Mouse (Mus musculus): ENCODE measurements around the gene Foxn1. TPM values are rescaled to one million over a fixed set of nuclear protein-coding genes. Genes with fewer than 3 reads are reported as not detected.

Gene Foxn1
- polyA plus RNA-seq, 1 experiment from 2014 or later: not detected

DNA sequence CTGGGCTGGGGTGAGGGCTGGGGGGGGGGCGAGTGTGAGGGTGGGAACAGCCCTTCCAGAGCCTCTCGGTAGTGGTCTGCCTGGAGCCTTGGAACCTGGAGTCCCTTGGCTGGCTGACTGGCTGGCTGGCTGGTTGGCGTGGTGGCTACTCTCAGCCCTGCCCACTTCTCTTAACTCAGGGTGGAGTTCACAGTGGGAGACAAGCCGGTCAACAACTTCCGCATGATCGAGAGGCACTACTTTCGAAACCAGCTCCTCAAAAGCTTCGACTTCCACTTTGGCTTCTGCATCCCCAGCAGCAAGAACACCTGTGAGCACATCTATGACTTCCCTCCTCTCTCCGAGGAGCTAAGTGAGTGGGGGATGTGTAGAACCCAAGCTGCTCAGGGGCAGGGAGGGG, 38.5 kb downstream of the Foxn1 start:
- Histone ChIP-seq H3K27me3 (ENCODE audit: low read depth, poor library complexity, severe bottlenecking) (no peaks in the 10 kb centered on the region), H3K9me3 (replicated peaks) (no peaks in the 10 kb centered on the region), H3K4me1 (peaks cover 55% of the 10 kb centered on the region), H3K27ac (replicated peaks) (no peak overlapping the region), H3K36me3 (peaks cover 24% of the 10 kb centered on the region), H3K4me3 (no peak overlapping the region)
- DNase-seq (ENCODE audit: low spot score): no peak
- 78% methylated on average over 9 of the region's 9 CpGs for WGBS

DNA sequence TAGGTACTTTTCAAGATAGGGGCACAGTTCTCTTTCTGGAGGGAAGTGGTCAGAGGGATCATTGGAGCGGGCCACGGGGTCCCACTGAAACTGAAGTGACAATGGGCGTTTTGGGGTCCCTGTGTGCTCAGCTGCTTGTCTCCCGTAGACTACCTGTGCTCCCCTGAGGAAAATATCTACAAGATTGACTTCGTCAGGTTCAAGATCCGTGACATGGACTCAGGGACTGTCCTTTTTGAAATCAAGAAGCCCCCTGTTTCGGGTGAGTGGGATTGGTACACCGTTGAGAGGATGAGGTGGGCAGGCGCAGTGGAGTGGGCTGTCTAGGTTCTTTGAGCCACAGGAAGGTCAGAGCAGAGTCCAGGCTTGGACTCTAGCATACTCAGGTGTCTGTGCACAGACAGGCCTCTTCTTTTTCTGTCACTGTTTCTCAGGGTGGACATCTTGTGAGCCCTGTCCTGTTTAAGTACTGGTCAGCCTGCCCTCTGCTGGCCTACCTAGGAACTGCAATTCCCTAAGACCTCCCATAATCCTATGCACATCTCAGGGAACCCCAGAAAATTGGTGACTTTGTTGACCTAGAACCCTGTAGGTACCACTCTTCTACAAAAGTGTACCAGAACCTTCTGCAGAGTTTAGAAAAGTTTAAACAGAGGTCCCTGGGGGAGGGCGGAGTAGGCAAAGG, 39.1 kb downstream of the Foxn1 start:
- Histone ChIP-seq H3K27ac (replicated peaks) (0 out of 2 replicates have a peak overlapping the region, but pooled peaks have one; percentile 46), H3K36me3 (peaks cover 24% of the 10 kb centered on the region), H3K4me3 (no peak overlapping the region), H3K9me3 (replicated peaks) (no peaks in the 10 kb centered on the region), H3K4me1 (peaks cover 57% of the 10 kb centered on the region), H3K27me3 (ENCODE audit: low read depth, poor library complexity, severe bottlenecking) (no peaks in the 10 kb centered on the region)
- peak; percentile 68 for DNase-seq (ENCODE audit: low spot score)
- WGBS: 92% methylated on average over 10 of the region's 10 CpGs

DNA sequence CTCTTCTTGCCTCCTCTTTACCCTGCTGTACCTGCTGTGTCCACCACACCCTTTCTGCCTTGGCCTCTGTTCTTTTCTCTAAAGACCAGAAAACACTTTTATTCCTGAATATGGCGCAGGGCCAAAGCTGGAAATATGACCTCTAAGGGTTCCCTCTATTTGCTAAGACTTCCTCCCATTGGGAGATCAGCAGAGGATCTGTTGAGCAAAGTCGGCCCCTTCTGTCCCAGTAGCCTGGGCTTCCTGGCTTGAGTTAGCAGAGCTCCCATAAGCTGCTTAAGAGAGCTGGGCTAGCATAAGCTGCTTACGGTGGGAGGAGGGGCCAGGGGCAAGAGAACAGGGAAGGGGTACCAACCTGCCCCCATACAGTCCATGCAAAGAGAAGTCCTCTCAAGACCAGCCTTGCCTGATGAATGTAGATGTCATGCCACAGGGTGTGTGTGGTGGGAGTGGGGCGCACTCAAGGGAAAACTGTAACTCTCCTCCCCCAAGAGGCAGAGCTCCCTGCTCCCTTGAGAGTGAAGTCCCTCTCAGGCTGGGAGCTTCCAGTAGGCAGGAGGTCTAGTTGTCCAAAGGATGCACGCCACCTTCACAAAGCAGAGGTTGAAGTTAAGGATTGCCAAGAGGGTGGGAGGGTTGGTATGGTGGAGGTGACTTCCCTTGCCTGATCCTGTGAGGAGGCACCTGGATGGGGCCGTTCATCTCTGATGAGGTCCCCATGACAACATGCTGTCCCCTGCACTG, 39.9 kb downstream of the Foxn1 start:
- Histone ChIP-seq H3K27ac (replicated peaks) (peak overlapping the region; percentile 46; the same call in 1 of the 2 replicates), H3K27me3 (ENCODE audit: low read depth, poor library complexity, severe bottlenecking) (no peaks in the 10 kb centered on the region), H3K36me3 (peaks cover 28% of the 10 kb centered on the region), H3K4me1 (peaks cover 57% of the 10 kb centered on the region), H3K4me3 (no peak overlapping the region; the same call in 1 of the 2 replicates), H3K9me3 (replicated peaks) (no peaks in the 10 kb centered on the region)
- 59% methylated on average over 6 of the region's 6 CpGs for WGBS
- DNase-seq (ENCODE audit: low spot score): no peak

DNA sequence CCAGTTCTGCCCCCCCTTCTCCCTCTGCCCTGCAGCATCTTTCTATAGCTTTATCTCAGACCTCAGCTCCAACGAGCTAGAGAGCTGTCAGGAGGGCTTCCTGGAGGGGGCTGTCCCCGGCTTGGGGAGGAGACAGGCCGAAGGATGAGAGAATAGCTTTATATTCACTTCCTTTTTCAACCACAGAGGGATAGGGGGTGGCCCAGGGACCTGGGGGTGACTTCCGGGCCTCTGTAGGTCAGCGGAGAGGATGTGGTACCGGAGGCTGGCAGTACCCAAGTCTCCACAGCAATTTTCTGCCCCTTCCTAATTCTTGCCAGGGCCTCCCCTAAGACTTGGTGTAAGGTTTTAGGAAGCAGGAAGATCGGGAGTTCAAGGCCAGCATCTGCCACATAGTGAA, 40.6 kb downstream of the Foxn1 start:
- DNase-seq (ENCODE audit: low spot score): no peak
- H3K27me3 ChIP-seq (ENCODE audit: low read depth, poor library complexity, severe bottlenecking): no peaks in the 10 kb centered on the region
- H3K4me1 ChIP-seq: peaks cover 57% of the 10 kb centered on the region
- peaks cover 34% of the 10 kb centered on the region for H3K36me3 ChIP-seq
- 0 out of 2 replicates have a peak overlapping the region, but pooled peaks have one; percentile 18 for H3K4me3 ChIP-seq
- peak overlapping the region; percentile 46; the same call in 1 of the 2 replicates for H3K27ac ChIP-seq (replicated peaks)
- H3K9me3 ChIP-seq (replicated peaks): no peaks in the 10 kb centered on the region
- 76% methylated on average over 7 of the region's 7 CpGs for WGBS

DNA sequence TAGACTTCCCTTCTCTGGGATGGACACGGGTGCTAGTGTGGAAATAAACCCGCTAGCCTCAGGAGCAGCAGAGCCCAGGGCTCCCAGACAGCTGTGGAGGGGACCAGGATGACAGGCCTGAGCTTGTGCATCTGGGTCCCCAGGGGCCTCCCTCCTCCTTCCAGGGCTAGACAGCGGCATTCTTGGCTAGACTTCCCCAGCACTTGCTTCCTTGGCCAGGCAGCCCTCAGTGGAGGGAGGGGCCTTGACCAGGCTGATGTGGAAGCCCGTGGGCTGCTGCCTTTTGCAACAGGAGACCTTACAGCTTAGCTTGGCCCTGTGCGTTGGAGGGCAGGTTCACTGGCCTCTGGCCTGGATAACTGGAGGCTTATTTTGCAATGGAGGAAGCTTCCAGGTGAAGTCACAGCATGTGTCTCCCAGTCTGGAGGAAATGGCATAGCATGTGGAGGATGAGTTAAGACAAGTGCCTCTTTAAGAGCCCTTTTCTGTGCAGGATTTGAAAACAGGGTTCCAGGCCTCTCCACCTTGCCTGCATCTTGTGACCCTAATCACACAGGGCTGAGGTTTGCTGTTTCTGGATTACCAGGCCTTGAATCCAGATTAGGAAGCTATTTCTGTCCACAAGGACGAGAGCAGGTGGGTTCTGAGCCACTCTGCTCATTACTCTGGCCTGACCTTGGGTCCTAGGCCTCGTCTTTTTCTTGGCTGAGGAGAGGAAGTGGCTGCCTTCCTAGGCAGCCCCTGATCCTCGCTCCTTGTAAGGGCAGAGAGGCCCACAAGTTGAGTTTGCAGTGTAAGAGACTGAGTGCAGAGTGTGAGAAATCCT, 41.3 kb downstream of the Foxn1 start:
- H3K27ac ChIP-seq (replicated peaks): peak overlapping the region; percentile 46; the same call in 1 of the 2 replicates
- no peaks in the 10 kb centered on the region for H3K27me3 ChIP-seq (ENCODE audit: low read depth, poor library complexity, severe bottlenecking)
- H3K4me3 ChIP-seq: peak overlapping the region; percentile 88; the same call in 1 of the 2 replicates
- 66% methylated on average over 8 of the region's 8 CpGs for WGBS
- H3K4me1 ChIP-seq: peaks cover 57% of the 10 kb centered on the region
- no peak for DNase-seq (ENCODE audit: low spot score)
- no peaks in the 10 kb centered on the region for H3K9me3 ChIP-seq (replicated peaks)
- peaks cover 41% of the 10 kb centered on the region for H3K36me3 ChIP-seq

DNA sequence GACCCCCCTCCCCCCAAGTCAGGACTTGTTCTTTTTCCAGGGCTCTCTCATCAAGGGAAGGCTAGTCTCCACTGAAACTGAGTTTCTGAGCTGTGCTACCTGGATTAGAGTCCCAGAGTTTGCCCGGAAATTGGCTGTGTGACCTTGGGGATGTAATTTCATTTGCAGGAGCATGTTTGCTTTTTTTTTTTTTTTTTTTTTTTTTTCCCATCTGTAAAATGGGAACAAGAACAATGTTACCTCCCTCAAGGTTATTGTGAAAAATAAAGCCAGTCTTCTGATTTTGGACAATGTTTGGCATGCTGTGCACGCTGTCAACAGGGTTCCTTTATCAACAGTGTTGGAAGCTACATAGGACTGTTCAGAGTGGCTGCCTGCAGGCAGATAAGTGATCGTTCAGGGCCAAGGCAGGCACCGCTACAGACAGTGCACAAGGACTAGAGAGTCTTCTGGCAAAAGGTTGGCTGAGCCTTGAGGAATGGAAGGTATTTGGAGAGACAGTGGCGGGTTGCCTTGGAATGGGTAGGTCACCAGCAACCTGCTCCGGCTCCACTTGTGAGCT, 41.9 kb downstream of the Foxn1 start:
- no peaks in the 10 kb centered on the region for H3K9me3 ChIP-seq (replicated peaks)
- H3K27me3 ChIP-seq (ENCODE audit: low read depth, poor library complexity, severe bottlenecking): no peaks in the 10 kb centered on the region
- peak overlapping the region; percentile 95 for H3K27ac ChIP-seq (replicated peaks)
- peaks cover 53% of the 10 kb centered on the region for H3K4me1 ChIP-seq
- DNase-seq (ENCODE audit: low spot score): no peak
- 77% methylated on average over 6 of the region's 6 CpGs for WGBS
- peak overlapping the region; percentile 88 for H3K4me3 ChIP-seq
- H3K36me3 ChIP-seq: peaks cover 43% of the 10 kb centered on the region

DNA sequence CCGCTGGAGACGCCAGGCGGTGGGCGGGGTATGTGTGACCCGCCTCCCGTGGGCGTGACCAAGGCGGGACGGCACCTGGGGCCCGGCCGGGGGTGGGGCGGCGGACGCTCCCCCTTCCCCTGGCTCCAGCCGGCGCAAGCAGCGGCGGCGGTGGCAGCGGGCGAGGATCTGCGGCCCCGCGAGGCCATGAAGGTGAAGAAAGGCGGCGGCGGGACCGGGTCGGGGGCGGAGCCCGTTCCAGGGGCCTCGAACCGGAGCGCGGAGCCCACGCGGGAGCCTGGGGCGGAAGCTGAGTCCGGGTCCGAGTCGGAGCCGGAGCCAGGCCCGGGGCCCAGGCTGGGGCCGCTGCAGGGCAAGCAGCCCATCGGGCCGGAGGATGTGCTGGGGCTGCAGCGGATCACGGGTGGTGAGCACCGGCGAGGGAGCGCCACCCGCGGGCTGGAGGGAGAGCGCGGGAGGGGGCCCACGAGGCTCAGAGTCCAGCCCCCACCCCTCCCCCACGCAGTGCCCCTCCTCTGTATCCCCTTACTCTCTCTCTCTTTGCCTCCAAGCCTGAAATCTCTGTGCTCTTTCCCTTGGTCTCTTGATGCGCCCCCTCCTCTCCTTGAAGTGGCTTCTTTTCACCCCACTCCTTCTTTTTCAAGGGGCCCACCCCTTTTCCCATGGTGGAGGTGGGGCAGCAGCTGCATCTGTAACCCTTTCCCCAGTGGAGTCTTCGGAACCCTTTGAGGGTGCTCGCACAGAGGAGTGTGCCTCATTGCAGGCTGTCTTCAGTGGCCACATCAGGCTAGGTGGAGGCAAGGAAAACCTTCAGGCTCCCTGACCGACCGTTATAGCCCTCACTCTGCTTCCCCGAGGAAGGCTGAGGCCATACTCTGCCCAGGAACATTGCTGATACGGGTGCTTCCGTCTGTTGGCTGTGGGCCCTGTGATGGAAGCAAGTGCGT, 42.7 kb downstream of the Foxn1 start, which contains the start of gene Unc119:
Gene Unc119, plus strand, starts transcription at position 102 of the 947 bp plus-strand sequence.
- Histone ChIP-seq H3K27ac (replicated peaks) (peak within 1 kb of the TSS; percentile 95), H3K36me3 (peaks cover 43% of the 10 kb centered on the region), H3K4me3 (peak within 1 kb of the TSS; percentile 88), H3K4me1 (peaks cover 53% of the 10 kb centered on the region), H3K9me3 (replicated peaks) (no peaks in the 10 kb centered on the region), H3K27me3 (ENCODE audit: low read depth, poor library complexity, severe bottlenecking) (no peaks in the 10 kb centered on the region)
- WGBS: 2% methylated on average over 60 of the region's 66 CpGs
- DNase-seq (ENCODE audit: low spot score): peak; percentile 82

DNA sequence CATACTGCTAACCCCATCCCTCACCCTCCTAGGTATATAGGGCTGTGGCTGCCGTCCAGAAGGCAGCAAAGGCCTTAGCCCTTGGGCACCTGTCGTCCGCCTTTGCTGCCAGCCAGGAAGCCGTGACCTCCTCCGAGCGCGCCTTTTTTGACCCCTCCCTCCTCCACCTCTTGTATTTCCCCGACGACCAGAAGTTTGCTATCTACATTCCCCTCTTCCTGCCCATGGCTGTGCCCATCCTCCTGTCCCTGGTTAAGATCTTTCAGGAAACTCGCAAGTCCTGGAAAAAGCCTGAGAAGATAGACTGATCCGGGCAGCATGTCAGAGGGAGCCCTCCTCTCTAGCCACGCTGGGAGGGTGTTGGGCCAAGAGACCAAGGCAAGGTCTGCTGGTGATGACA, 44.7 kb downstream of the Foxn1 start:
- Histone ChIP-seq H3K36me3 (peaks cover 48% of the 10 kb centered on the region), H3K4me3 (no peak overlapping the region), H3K9me3 (replicated peaks) (no peaks in the 10 kb centered on the region), H3K27me3 (ENCODE audit: low read depth, poor library complexity, severe bottlenecking) (no peaks in the 10 kb centered on the region), H3K4me1 (peaks cover 40% of the 10 kb centered on the region), H3K27ac (replicated peaks) (no peak overlapping the region)
- 85% methylated on average over 12 of the region's 12 CpGs for WGBS
- DNase-seq (ENCODE audit: low spot score): no peak

DNA sequence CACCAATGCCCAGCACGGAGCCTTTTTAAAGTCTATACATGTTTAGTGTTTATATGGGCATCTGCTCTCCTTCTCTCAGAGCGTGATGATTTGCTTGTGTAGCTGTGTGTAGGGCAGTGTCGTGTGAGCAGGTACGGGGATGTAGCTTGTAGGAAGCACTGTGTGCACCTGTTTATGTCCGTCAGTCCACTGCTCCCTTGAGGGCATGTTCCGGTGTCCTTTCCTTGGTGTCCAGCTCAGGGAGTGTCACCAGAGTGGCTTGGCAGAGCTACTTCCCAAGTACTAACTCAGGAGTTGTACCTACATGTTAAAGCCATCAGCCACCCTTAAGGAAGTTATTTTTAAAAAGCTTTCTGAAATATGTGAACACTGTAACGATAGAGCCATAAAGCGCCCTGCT, 49.3 kb downstream of the Foxn1 start:
- Histone ChIP-seq H3K36me3 (peaks cover 94% of the 10 kb centered on the region), H3K4me1 (no peaks in the 10 kb centered on the region), H3K9me3 (replicated peaks) (no peaks in the 10 kb centered on the region), H3K27me3 (ENCODE audit: low read depth, poor library complexity, severe bottlenecking) (no peaks in the 10 kb centered on the region), H3K4me3 (no peak overlapping the region), H3K27ac (replicated peaks) (no peak overlapping the region)
- no peak for DNase-seq (ENCODE audit: low spot score)
- WGBS: 96% methylated on average over 8 of the region's 8 CpGs

DNA sequence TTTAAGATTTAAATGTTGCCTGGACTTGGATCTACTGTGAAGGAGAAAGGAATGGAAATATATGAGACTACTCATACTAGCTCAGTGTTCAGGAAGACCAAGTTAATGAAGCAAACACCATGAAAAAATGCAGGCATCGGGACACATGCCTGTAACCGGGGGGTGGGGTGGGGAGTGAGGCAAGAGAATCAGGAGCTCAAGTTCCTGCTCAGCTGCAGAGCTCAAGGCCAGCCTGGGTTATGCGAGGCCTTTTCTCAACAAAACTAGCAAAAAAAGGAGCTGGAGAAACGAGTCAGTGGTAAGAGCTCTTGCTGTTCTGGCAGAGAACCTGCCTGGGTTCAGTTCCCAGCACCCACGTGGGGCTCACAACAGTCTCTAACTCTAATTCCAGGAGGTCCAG, 52.4 kb downstream of the Foxn1 start:
- DNase-seq (ENCODE audit: low spot score): no peak
- H3K27ac ChIP-seq (replicated peaks): no peak overlapping the region
- no peak overlapping the region for H3K4me3 ChIP-seq
- 92% methylated on average over 5 of the region's 5 CpGs for WGBS
- H3K9me3 ChIP-seq (replicated peaks): no peaks in the 10 kb centered on the region
- peaks cover 74% of the 10 kb centered on the region for H3K36me3 ChIP-seq
- peaks cover 8% of the 10 kb centered on the region for H3K4me1 ChIP-seq
- H3K27me3 ChIP-seq (ENCODE audit: low read depth, poor library complexity, severe bottlenecking): no peaks in the 10 kb centered on the region

DNA sequence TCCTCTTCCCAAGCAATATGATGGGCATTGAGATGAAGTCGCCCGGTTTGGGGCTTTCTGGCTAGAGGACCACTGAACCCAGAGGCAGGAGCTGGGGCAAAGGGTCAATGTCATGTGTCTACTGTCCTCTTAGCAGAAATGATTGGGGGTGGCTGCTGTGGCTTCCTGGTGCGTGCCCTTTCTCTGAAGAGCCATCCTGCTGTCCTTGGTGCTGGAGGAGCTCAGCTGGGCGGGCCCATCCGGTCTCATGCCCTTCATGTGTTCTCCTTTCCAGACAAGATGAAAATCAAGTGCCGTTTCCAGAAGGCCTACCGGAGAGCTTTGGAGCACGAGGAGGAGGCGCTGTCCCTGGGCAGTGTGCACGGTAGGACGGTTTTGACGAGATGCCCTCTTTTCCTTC, 53.7 kb downstream of the Foxn1 start:
- WGBS: 93% methylated on average over 12 of the region's 12 CpGs
- no peak for DNase-seq (ENCODE audit: low spot score)
- Histone ChIP-seq H3K27ac (replicated peaks) (no peak overlapping the region), H3K4me1 (peaks cover 15% of the 10 kb centered on the region), H3K36me3 (peaks cover 63% of the 10 kb centered on the region), H3K9me3 (replicated peaks) (no peaks in the 10 kb centered on the region), H3K27me3 (ENCODE audit: low read depth, poor library complexity, severe bottlenecking) (no peaks in the 10 kb centered on the region), H3K4me3 (no peak overlapping the region)

Data from midbrain, embryonic 10.5 days (tissue).